Mouse (Mus musculus) limb, embryonic 14.5 days (tissue): Measurements from ENCODE around the gene Timm8b. TPM values are rescaled to one million over a fixed set of nuclear protein-coding genes. Genes with fewer than 3 reads are reported as not detected.

Source experiments
- ATAC-seq: fragments of 200-750 bp; cut with Nextera tagmentation; 2 replicates; pipeline ENCODE4 v1.8.0; 2017; ENCODE audit warnings: low read depth, moderate number of reproducible peaks, moderate TSS enrichment; ENCODE audit not compliant: low FRiP score
- DNase-seq: peaks from one replicate; pipeline ENCODE4 v3.0.0-alpha.2; 2015; ENCODE audit warnings: low spot score
- H3K27ac ChIP-seq: fragments of 300-500 bp; sonication (generic); replicated peaks from 2 replicates; pipeline ENCODE4 v1.5.1; 2014; ENCODE audit warnings: low read depth, mild to moderate bottlenecking, low read length, moderate library complexity, mixed read lengths
- H3K27me3 ChIP-seq: fragments of 300-500 bp; sonication (generic); 2 replicates; pipeline ENCODE4 v1.6.1; 2014; ENCODE audit warnings: low read length, mixed read lengths; ENCODE audit not compliant: control insufficient read depth, insufficient read depth
- H3K36me3 ChIP-seq: fragments of 300-500 bp; sonication (generic); 2 replicates; pipeline ENCODE4 v1.6.1; 2014; ENCODE audit warnings: mild to moderate bottlenecking, low read length, moderate library complexity, mixed read lengths; ENCODE audit not compliant: control insufficient read depth, insufficient read depth
- H3K4me1 ChIP-seq: fragments of 300-500 bp; sonication (generic); 2 replicates; pipeline ENCODE4 v1.6.1; 2014; ENCODE audit warnings: antibody characterized with exemption, low read length, mixed read lengths; ENCODE audit not compliant: control insufficient read depth, insufficient read depth
- H3K4me2 ChIP-seq: fragments of 300-500 bp; sonication (generic); replicated peaks from 2 replicates; pipeline ENCODE4 v1.6.1; 2014; ENCODE audit warnings: low read depth, mild to moderate bottlenecking, low read length, moderate library complexity; ENCODE audit not compliant: severe bottlenecking
- H3K4me3 ChIP-seq: fragments of 300-500 bp; sonication (generic); replicated peaks from 2 replicates; pipeline ENCODE4 v1.5.1; 2014; ENCODE audit warnings: low read length
- H3K9ac ChIP-seq: fragments of 300-500 bp; sonication (generic); 2 replicates; pipeline ENCODE4 v1.6.1; 2014; ENCODE audit warnings: mild to moderate bottlenecking, low read depth, low read length, moderate library complexity; ENCODE audit not compliant: severe bottlenecking
- H3K9me3 ChIP-seq: fragments of 300-500 bp; sonication (generic); 2 replicates; pipeline ENCODE4 v1.6.1; 2016; ENCODE audit warnings: low read length; ENCODE audit not compliant: control insufficient read depth
- POLR2A ChIP-seq: fragments of 200-500 bp; IDR thresholded peaks from 2 replicates; pipeline ENCODE4 v1.8.0; 2012; ENCODE audit warnings: inconsistent platforms, mild to moderate bottlenecking, moderate library complexity, borderline replicate concordance; ENCODE audit not compliant: insufficient read depth, insufficient read length; ENCODE audit errors: extremely low read depth
- WGBS: fragments of 180-500 bp; shearing (Covaris S2); extraction: QIAGEN DNeasy Blood & Tissue Kit; methylation state at CpG from one replicate; pipeline ENCODE4 v1.1.7; 2014; 5-methylcytosine and 5-hydroxymethylcytosine counted together
- polyA plus RNA-seq, 2 experiments: library from polyadenylated mRNA; depleted of rRNA in 1 of 2; stranded (reverse) in 1 of 2; unstranded in 1 of 2; fragments of >200 nt; fragmentation: Nextera tagmentation in 1 of 2; extraction: Ambion mirVana in 1 of 2; gene quantifications; 2 replicates each; pipeline versions ENCODE4 v1.2.1 to v1.2.3; 2012 to 2014

Timm8b gene
- polyA plus RNA-seq, 2 experiments, result 238 to 239 TPM

DNA sequence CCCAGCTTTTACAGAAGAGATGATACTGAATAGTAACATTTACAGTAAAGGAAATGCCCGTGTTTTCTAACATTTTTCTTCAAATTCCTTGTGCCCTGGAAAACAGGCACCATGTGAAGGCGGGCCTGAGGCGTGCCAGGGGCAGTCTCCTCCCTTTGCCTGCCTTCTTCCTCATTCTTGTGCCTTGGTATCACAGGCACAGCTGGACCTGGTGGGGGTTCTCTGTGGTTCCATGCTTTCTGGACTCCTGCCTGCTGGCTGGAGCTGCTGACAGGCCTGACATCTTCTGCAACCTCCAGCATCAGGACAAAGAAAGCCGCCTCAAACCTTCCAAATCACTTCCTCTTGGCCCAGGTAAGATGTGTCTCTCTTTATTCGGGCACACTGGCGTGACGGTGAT lies 38.5 kb upstream of the Timm8b start:
- Histone ChIP-seq H3K9ac (no peak overlapping the region), H3K9me3 (no peaks in the 10 kb centered on the region), H3K36me3 (no peaks in the 10 kb centered on the region), H3K4me1 (no peaks in the 10 kb centered on the region), H3K27ac (no peak overlapping the region), H3K27me3 (no peaks in the 10 kb centered on the region), H3K4me2 (no peak overlapping the region), H3K4me3 (no peak overlapping the region)
- WGBS, result 71% methylated on average over 7 of the region's 7 CpGs
- ATAC-seq, result no peak
- no peak for TF ChIP-seq POLR2A
- DNase-seq, result no peak

DNA sequence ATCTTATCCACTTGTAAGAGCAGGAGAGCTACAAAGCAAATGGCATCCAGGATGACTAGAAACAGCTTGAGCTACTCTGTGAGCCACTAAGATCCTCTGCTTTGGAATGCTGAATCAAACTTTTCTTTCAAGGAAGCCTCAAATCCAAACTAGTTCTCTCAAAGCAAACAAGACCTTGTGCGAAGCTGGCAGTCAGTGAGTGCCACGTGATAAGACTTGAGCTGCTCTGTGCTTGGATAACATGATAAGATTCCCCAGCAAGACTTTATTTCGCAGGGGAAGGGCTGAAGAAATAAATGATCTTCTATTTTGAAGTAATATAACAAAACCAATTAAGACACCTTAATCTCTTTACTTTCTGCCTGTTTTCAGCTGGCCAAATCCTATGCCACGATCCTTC lies 37.8 kb upstream of the Timm8b start:
- no peaks in the 10 kb centered on the region for H3K36me3 ChIP-seq
- no peak for ATAC-seq
- no peak for DNase-seq
- 84% methylated on average over 4 of the region's 4 CpGs for WGBS
- H3K27ac ChIP-seq, result no peak overlapping the region
- H3K4me1 ChIP-seq, result no peaks in the 10 kb centered on the region
- H3K27me3 ChIP-seq, result no peaks in the 10 kb centered on the region
- no peak for TF ChIP-seq POLR2A
- H3K9me3 ChIP-seq, result no peaks in the 10 kb centered on the region
- no peak overlapping the region for H3K4me3 ChIP-seq
- no peak overlapping the region for H3K4me2 ChIP-seq
- H3K9ac ChIP-seq, result no peak overlapping the region

DNA sequence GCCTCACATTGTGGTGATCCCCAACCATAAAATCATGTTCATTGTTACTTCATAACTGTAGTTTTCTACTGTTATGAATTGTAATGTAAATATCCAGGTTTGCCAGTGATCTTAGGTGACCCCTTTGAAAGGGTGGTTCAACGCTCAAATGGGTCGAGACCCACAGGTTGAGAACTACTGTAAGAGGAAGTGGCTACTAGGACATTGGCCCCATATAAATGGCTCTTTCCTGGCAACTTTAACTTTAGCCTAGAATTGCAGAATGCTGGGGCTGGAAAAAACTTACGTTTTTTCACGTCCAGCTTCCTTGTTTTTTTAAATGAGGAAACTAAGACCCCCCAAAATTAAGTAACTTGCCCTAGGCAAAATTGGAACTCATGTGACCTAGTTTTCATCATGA lies 36.3 kb upstream of the Timm8b start:
- no peak for DNase-seq
- TF ChIP-seq POLR2A, result no peak
- Histone ChIP-seq H3K36me3 (no peaks in the 10 kb centered on the region), H3K27ac (no peak overlapping the region), H3K4me3 (no peak overlapping the region), H3K4me2 (no peak overlapping the region), H3K9me3 (no peaks in the 10 kb centered on the region), H3K4me1 (no peaks in the 10 kb centered on the region), H3K9ac (no peak overlapping the region), H3K27me3 (no peaks in the 10 kb centered on the region)
- ATAC-seq, result no peak
- WGBS, result 87% methylated on average over 4 of the region's 4 CpGs

DNA sequence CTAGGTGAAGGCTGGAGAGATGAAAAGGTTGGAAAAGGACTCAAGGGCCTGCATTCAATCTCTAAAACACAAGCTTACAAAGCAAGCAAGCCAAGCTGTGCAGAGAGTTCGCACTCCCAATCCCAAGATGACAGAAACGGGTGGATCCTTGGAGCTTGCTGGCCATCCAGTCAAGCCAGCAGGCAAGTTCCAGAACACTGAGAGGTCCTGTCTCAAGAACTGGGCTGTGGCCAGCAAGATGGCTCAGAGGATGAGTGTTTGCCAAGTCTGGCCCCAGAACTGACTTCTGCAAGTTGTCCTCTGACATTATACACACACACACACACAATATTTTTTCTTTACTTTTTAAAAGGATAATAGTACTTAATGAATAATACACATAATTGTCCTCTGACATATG lies 35.8 kb upstream of the Timm8b start:
- no peak overlapping the region for H3K9ac ChIP-seq
- no peak overlapping the region for H3K4me2 ChIP-seq
- DNase-seq (no peak), ATAC-seq (no peak)
- 88% methylated on average over 2 of the region's 2 CpGs for WGBS
- no peaks in the 10 kb centered on the region for H3K36me3 ChIP-seq
- H3K27me3 ChIP-seq, result no peaks in the 10 kb centered on the region
- no peak overlapping the region for H3K4me3 ChIP-seq
- H3K9me3 ChIP-seq, result no peaks in the 10 kb centered on the region
- H3K4me1 ChIP-seq, result no peaks in the 10 kb centered on the region
- no peak overlapping the region for H3K27ac ChIP-seq
- TF ChIP-seq POLR2A, result no peak

DNA sequence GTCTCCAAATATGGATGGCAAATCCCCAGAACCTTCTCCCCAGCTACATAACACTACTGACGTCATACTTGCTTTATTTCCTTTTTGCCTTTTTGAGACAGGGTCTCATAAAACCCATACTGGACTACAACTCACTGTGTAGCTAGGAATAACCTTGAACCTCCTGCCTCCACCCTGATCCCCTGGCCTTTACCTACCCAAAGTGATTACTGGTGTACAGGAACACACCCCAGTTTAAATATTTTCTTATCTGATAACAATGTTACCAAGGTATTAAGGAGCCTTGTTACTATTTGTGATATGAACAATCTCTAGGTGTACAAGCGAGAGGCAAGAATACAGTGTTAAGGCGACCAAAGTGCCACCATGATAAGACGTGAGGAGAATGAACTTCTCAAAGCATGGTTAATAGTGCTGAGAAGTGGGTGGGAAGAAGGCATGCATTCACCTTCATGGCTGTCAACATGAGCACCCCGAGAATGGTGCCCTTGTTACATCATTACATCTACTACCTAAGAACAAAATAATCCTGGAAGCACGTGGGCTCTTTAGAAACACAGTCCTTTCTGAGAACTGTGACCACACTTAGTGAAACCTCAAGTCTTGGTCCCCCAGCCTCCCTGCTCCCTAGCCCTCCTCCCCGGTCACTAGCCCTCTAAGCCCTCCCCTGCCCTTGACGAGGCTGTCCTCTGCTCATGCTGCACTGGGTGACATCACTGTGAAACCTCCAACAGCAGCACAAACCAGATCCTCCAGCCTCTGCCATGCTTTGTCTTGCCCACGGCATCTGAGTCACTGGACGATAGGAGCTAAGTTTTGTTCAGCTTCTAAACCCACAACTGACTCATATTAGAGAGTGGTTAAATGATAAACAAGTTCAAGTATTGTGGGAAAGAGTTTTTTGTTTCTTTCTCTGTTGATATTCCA lies 33.8 kb upstream of the Timm8b start:
- no peak overlapping the region for H3K9ac ChIP-seq

More for the DNA sequence above, 33.8 kb upstream of the Timm8b start:
- WGBS, result 70% methylated on average over 10 of the region's 10 CpGs
- ATAC-seq (no peak), DNase-seq (no peak)
- Histone ChIP-seq H3K4me3 (no peak overlapping the region), H3K9me3 (no peaks in the 10 kb centered on the region), H3K36me3 (no peaks in the 10 kb centered on the region), H3K27ac (no peak overlapping the region), H3K27me3 (no peaks in the 10 kb centered on the region), H3K4me1 (no peaks in the 10 kb centered on the region), H3K4me2 (no peak overlapping the region)
- no peak for TF ChIP-seq POLR2A
